Mouse (Mus musculus) central nervous system, embryonic 18 days (tissue): Measurements from ENCODE around the gene Gm45618. TPM values are rescaled to one million over a fixed set of nuclear protein-coding genes. Genes with fewer than 3 reads are reported as not detected.

ENCODE experiments used
- polyA plus RNA-seq: library from polyadenylated mRNA; depleted of rRNA; stranded (reverse); fragments of >200 nt; gene quantifications from 2 replicates; pipeline ENCODE4 v1.2.3, GENCODE M21; 2012; rRNA removed

The Gm45618 gene
- not detected in 2 replicates for polyA plus RNA-seq

GRCm38 (mm10) chr7:142120629-142121028 is at the start of gene Gm45618:
Gene Gm45618 (minus strand): TSS chr7:142120729.

GRCm38 (mm10) chr7:142165639-142166038 is 45.1 kb upstream of the Gm45618 start, which contains the start of gene Gm4553:
Gene Gm4553 (minus strand): TSS chr7:142165739.

GRCm38 (mm10) chr7:142157013-142157412 is 36.5 kb upstream of the Gm45618 start, which contains the start of gene Gm29735:
Gene Gm29735 (minus strand): TSS chr7:142157113.

GRCm38 (mm10) chr7:142144507-142144906 is 24.0 kb upstream of the Gm45618 start, which contains the start of gene Gm45337:
Gene Gm45337 (minus strand): TSS chr7:142144607.

GRCm38 (mm10) chr7:142135934-142136333 is 15.4 kb upstream of the Gm45618 start, which contains the start of gene Gm39115:
Gene Gm39115 (minus strand): TSS chr7:142136034.

GRCm38 (mm10) chr7:142095183-142095931 is 25.2 kb downstream of the Gm45618 start, which contains the start of gene Dusp8:
Gene Dusp8 (minus strand): TSS chr7:142095843.

Other genes starting within 250 kb of the Gm45618 start
- 71.5 and 82.1 TPM in 2 replicates for gene Tollip, start 202.2 kb downstream of the Gm45618 start, polyA plus RNA-seq
- gene Brsk2, start 171.0 kb downstream of the Gm45618 start, polyA plus RNA-seq, result 128 and 141 TPM in 2 replicates
- 39.0 and 41.2 TPM in 2 replicates for gene Mob2, start 59.7 kb downstream of the Gm45618 start, polyA plus RNA-seq
- 88.4 and 113 TPM in 2 replicates for gene Dusp8, start 24.9 kb downstream of the Gm45618 start, polyA plus RNA-seq
- not detected in 2 replicates for gene Gm39115, start 15.3 kb upstream of the Gm45618 start, polyA plus RNA-seq
- gene Gm45337, start 23.9 kb upstream of the Gm45618 start, polyA plus RNA-seq, result not detected in 2 replicates
- gene Gm29735, start 36.4 kb upstream of the Gm45618 start, polyA plus RNA-seq, result not detected in 2 replicates
- not detected in 2 replicates for gene Gm4553, start 45.0 kb upstream of the Gm45618 start, polyA plus RNA-seq
- gene Krtap5-2, start 55.3 kb upstream of the Gm45618 start, polyA plus RNA-seq, result not detected in 2 replicates
- gene Gm10153, start 69.7 kb upstream of the Gm45618 start, polyA plus RNA-seq, result not detected in 2 replicates
- not detected in 2 replicates for gene Krtap5-3, start 80.6 kb upstream of the Gm45618 start, polyA plus RNA-seq
- 0.13 TPM in 1 of 2 replicates, not detected in the other for gene Gm7579, start 91.1 kb upstream of the Gm45618 start, polyA plus RNA-seq
- not detected in 2 replicates for gene Krtap5-5, start 109.2 kb upstream of the Gm45618 start, polyA plus RNA-seq
- gene Gm40460, start 120.3 kb upstream of the Gm45618 start, polyA plus RNA-seq, result not detected in 2 replicates
- not detected in 2 replicates for gene Gm2431, start 137.6 kb upstream of the Gm45618 start, polyA plus RNA-seq
- not detected in 2 replicates for gene Gm4559, start 153.6 kb upstream of the Gm45618 start, polyA plus RNA-seq
- gene Krtap5-1, start 176.4 kb upstream of the Gm45618 start, polyA plus RNA-seq, result not detected in 2 replicates
- not detected in 2 replicates for gene Krtap5-4, start 182.8 kb upstream of the Gm45618 start, polyA plus RNA-seq